Mouse (Mus musculus) hematopoietic multipotent progenitor cell, adult 10-12 weeks (in vitro differentiated cells): ENCODE data around the gene Noc4l. TPM values are rescaled to one million over a fixed set of nuclear protein-coding genes. Genes with fewer than 3 reads are reported as not detected.

Experiments
- polyA plus RNA-seq: library from polyadenylated mRNA; stranded (reverse); fragments of >175 nt; gene quantifications from 2 replicates; pipeline ENCODE4 v1.2.3, GENCODE M21; 2012; ENCODE audit warnings: low replicate concordance

Noc4l gene
- polyA plus RNA-seq, result 51.4 and 62.0 TPM in 2 replicates

DNA sequence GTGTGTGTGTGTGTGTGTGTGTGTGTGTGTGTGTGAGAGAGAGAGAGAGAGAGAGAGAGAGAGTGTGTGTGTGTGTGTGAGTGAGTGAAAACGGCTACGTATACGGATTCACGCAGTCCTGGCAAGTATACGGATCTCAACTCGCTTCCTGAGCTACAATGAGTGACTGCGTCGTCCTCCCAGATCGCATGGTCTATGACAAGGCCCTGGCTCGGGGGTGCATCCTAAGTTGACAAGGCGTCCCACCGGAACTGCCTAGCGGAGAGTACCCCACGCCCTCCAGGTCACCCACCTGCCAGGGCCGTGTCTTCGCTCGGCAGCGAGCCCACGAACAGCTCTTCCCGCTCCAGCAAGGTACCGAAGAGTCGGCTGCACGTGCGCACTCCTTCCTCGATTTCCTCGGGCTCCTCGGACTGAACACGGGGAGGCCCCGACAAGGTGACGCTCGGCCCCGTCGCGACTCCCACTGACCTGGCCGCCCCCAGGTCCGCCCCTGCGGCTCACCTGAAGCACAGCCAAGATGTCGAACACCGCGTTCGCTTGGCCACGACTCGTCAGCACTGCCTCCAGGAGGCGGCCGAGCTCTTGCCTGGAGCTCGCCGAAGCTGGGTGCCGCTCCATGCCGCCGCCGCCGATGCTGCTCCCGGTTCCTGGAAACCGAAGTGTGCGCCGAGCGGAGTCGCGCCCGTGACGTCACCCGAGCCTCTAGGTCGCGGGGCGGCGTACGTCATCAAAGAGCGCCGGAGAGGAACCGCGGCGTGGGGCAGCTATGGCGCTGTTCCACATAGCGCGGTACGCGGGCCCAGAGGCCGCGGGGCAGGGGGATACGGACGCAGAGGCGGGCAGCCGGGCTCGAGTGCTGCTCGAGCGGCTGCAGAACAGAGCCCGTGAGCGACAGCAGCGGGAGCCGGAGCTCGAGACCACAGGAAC, at the start of gene Noc4l, which contains the start of gene Ddx51:
Noc4l (minus strand) TSS at position 699 of the 930 bp plus-strand sequence.
Ddx51 (plus strand) TSS at position 733 of the 930 bp plus-strand sequence.

Other genes with a start within 250 kb of the Noc4l start
- 129 and 422 TPM in 2 replicates for gene Fbrsl1, start 204.9 kb downstream of the Noc4l start, polyA plus RNA-seq
- gene Galnt9, start 109.1 kb downstream of the Noc4l start, polyA plus RNA-seq, result 2.0 and 3.4 TPM in 2 replicates
- gene Ddx51, start within 50 bp of the Noc4l start, polyA plus RNA-seq, result 6.9 and 20.5 TPM in 2 replicates
- gene Ep400, start 117.3 kb upstream of the Noc4l start, polyA plus RNA-seq, result 107 and 135 TPM in 2 replicates
- gene Pus1, start 127.2 kb upstream of the Noc4l start, polyA plus RNA-seq, result 35.2 and 65.9 TPM in 2 replicates
- gene Ulk1, start 156.7 kb upstream of the Noc4l start, polyA plus RNA-seq, result 102 and 200 TPM in 2 replicates
- gene Hscb, start 186.4 kb upstream of the Noc4l start, polyA plus RNA-seq, result 36.0 and 41.1 TPM in 2 replicates
- gene Chek2, start 186.6 kb upstream of the Noc4l start, polyA plus RNA-seq, result 1.2 and 1.4 TPM in 2 replicates
- gene Ttc28, start 226.4 kb upstream of the Noc4l start, polyA plus RNA-seq, result 18.3 and 20.3 TPM in 2 replicates